Mouse (Mus musculus): ENCODE measurements around the gene Dennd2a. TPM values are rescaled to one million over a fixed set of nuclear protein-coding genes. Genes with fewer than 3 reads are reported as not detected.
A peak's percentile ranks its signal among the peaks of the same experiment; 100 is the strongest.

Gene Dennd2a
- total RNA-seq (2017), result 0.12 and 1.4 TPM in 2 replicates

DNA sequence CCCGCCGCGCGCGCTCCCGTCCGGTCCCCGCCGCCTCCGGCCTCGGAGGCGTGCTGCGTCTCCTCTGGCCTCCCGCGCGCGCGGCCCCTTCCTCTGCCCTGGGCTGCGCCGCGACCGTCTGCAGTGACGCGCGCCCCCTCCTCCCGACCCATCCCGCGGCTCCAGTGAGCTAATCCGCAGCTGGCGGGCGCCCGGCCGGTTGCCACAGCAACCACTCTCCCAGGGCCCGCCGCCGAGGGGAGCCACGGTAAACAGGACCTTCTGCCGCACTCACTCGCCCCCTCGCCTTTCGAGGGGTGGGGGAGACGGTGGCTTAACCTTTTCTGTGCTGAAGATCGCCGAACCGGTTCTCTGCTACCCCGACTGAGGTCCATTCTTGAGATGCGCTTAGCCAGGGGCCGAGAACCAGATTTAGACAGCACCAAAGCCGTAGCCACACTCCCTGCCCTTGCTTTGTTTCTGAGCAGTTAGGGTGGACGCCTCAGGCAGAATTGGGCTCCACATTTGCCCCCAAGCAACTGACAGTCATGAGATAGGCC, at the start of gene Dennd2a:
TSS of gene Dennd2a (minus strand) at position 145 of the 539 bp plus-strand sequence.
- no peak for ATAC-seq (ENCODE audit: extremely low read depth, insufficient number of reproducible peaks, low FRiP score, poor library complexity, severe bottlenecking)

DNA sequence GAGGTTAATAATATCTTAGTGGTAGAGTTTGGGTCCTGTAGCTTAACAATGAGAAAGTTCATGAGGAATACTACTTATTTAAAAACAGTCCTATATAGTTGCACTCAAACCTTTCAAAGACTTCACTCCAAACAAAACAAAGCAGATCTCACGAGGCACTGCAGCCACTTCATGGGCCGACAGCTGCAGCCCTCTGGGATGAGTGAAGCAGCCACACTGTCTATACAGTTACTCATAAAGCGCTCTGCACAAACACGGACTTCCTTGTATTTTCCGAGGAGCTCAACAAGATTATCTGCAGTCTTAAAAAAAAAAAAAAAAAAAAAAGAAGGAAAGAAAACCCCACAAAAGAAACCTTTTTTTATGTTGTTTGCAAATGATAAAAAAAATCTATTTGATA, 49.7 kb upstream of the Dennd2a start:
- ATAC-seq (ENCODE audit: extremely low read depth, insufficient number of reproducible peaks, low FRiP score, poor library complexity, severe bottlenecking), result no peak

DNA sequence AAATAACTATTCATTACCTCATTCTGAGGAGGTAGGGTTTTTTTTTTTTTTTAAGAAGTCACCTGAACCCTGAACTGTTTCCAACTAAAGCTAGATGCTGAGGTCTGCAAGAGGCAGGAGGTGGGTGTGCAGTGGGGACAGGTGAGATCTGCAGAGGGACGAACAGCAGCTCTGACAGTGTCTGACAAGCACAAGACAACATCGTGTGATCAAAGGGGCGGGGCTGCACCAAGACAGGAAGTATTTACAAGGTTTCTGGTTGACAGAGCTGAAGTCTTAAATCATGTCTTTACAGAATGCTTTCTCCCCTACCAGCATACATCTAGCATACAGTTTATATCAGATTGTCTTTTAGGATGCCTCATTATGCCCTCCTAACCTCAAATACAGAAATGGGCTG, 49.2 kb upstream of the Dennd2a start:
- peak; percentile 48; the same call in 1 of the 2 replicates for ATAC-seq (ENCODE audit: extremely low read depth, insufficient number of reproducible peaks, low FRiP score, poor library complexity, severe bottlenecking)

DNA sequence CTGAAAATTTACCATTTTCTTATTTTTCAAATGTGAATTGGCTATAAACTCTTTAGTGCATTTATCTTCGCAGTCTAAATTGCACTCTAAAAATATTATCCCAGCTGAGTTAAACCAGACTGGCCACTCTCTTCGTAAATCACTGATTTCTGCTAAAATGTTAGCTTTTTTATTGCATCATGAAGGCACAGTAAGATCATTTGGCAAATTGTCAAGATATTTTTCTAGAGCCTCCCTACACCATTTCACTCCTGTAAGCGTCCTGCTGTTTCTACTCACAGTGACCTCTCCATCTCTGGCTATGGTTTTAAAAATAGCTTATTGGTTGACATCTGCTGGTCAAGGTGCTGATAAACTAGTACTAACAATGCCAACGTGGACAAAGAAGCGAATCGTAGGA, 48.4 kb upstream of the Dennd2a start:
- no peak for ATAC-seq (ENCODE audit: extremely low read depth, insufficient number of reproducible peaks, low FRiP score, poor library complexity, severe bottlenecking)

DNA sequence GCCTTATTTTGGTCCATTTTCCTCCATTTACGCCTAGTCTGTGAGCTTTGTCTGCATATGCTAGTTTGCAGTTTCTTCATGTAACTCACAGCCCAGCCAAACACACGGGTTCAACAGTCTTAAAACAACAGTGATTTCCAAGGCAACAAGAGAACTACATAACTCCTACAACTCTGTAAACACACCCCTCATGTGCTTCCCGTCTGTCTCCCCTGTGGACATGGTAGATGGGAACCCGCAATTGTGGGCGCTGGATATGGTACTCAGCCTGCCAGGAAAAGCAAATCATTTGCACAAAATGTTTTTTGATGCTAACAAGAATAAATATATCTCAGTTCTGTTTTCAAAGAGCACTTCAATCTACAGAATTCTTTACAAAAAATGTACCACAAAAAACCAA, 46.9 kb upstream of the Dennd2a start:
- ATAC-seq (ENCODE audit: extremely low read depth, insufficient number of reproducible peaks, low FRiP score, poor library complexity, severe bottlenecking), result no peak

DNA sequence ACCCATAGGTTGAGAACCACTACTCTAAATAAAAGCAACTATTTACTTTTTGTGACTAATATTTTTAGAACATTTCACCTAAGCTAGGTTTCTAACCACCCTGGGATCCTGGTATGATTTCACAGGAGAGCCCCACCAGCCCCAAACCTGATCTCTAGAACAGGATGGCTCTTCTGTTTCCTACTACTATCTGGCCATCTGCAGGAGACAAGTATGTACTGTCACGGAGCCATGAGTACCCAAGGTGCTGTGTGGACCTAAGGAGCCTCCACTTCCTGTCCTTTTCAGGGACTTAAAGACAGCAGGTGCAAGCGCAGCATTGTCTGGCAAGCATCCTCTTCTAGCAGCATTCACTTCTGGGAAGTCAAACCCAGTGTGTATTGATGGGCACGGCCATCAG, 44.2 kb upstream of the Dennd2a start:
- ATAC-seq (ENCODE audit: extremely low read depth, insufficient number of reproducible peaks, low FRiP score, poor library complexity, severe bottlenecking), result no peak

DNA sequence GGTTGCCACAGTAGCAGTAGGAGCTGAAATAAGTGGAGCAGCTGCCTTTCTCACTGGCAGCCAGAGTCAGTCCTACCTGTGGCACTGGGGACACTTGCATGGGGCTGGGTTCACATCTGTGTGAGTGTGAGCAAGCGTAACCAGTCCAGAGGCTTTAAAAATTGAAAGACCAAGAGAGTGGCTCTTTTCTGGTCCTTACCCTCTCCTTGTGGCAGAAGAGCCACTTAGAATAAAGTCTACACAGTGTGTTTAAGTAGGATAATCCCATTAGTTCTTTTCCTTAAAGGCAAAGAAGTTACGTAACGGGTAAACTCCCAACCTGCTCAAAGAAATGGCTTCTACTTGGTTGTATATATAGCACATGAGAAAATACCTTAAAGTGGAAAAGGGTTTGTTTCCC, 43.2 kb upstream of the Dennd2a start:
- no peak for ATAC-seq (ENCODE audit: extremely low read depth, insufficient number of reproducible peaks, low FRiP score, poor library complexity, severe bottlenecking)

DNA sequence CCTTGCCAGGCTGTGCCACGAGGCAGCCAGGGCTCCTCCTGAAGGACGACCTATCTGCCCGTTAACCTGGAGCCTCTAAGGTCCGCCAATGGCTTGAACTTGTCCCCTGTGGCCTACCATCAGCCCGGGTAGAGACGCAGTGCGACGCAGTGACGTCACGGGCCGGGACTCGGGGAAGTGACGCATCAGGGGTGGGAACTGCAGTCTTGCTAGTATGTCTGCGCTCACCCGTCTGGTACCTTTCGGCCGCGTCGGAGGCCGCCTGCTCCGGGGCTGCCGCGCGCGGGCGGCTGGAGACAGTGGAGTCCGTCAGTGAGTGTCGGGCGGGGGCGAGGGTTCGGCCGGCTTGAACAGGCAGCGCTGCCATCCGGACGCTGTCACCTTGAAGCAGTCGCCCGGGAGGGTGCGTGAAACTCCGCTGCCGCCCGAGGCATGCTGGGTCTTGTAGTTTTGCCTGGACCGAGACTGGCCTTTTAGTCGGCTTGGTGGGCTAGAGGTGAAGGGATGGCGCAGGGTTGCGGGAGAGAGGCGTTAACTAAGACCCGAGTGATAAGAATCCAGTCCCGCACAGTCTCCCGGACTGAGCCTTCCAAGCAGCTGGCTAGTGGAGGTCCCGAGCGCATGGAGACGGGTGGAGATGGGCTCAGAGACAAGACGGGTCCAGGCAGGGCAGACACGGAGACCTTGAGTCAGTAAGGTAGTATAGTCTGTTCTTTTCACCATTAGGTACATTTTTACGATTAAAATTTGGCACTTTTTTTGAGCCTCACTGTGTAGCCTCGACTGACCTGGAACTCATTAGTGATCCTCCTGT, 34.9 kb upstream of the Dennd2a start, which contains the start of gene Ndufb2:
TSS of gene Ndufb2 (plus strand) at position 174 of the 814 bp plus-strand sequence.
- peak; percentile 96 for ATAC-seq (ENCODE audit: extremely low read depth, insufficient number of reproducible peaks, low FRiP score, poor library complexity, severe bottlenecking)

DNA sequence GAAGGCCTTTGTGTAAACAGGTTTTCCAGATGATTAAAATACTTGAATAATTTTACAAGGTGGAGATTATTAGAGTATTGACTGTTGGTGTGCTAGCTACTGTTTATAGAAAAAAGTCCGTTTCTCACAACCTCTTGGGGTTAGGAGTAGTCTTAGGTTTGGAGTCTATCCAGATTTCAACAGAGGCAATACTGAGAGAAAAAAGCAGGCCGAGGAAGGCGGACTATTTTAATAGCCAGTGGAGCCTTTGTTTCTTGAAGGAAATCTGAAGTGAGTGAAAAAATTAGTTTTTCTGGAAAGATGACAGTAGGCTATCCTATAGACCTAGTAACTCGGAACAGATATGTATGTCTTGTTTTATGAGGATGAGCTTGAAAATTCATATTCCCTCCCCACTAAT, 33.8 kb upstream of the Dennd2a start:
- ATAC-seq (ENCODE audit: extremely low read depth, insufficient number of reproducible peaks, low FRiP score, poor library complexity, severe bottlenecking), result no peak

DNA sequence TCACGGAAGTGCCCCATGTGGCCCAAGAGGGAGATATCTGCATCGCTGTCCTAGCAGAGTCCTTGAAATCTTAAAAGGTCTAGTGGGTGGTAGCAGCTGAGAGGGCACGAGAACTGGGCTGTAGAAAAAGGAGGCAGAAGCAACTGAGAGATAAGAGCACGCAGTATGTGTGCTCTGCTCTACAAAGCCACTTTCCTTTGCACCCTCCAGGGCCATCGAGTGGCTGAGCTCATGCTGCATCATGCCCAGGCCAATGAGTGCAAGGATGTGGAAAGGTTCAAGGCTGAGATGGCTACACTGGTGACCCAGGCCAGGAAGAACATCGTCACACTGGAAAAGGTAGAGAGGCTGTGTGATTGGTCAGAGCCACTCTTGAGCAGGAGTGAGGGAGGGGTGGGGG, 27.9 kb upstream of the Dennd2a start, which contains the start of gene Gm42420:
TSS of gene Gm42420 (plus strand) at position 237 of the 400 bp plus-strand sequence.
- no peak for ATAC-seq (ENCODE audit: extremely low read depth, insufficient number of reproducible peaks, low FRiP score, poor library complexity, severe bottlenecking)

DNA sequence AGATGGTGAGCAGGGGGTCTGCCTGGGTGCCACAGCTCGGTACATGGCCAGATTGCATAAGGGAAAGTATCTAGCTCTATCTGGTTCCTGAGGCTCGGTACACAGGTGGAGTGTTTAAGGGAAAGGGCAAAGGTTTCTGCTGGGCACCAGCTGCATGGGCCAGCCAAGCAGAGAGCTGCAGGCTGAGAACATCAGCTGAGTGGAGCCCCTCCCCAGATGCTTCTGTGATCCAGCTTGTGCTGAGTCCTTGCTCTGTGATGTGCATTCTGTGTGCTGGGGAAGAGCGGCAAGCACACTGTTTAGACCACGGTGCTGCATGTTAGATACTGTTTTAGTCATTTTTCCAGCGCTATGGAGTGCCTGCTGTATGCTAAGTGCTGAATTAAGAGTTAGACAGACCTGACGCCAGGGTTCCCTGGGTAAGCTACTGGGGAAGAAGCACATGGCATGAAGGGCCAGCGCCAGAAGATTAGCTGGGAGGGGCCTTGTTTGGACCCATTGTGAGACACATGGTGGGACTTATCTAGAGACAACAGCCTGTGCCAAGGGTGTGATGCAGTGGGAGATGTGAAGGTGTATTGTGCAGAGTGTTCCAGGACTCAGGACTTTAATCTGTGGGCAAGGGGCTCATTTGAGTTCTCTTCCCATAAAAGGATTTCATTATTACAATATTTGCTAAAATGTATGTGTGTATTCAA, 23.6 kb upstream of the Dennd2a start:
- ATAC-seq (ENCODE audit: extremely low read depth, insufficient number of reproducible peaks, low FRiP score, poor library complexity, severe bottlenecking), result no peak

DNA sequence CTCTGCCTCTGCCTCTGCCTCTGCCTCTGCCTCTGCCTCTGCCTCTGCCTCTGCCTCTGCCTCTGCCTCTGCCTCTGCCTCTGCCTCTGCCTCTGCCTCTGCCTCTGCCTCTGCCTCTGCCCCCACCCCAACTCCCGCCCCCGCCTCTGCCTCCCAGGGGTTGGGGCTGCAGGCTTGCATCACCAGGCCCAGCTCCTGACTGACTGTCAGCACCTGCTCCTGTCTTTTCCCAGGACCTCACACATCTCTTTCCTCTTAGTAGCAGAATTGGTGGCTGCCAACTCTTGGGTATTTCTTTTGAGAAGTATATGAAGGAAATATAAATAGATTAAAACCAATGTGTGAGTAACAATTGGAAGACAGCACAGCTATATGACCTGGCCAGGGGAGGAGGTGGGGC, 22.9 kb upstream of the Dennd2a start:
- no peak for ATAC-seq (ENCODE audit: extremely low read depth, insufficient number of reproducible peaks, low FRiP score, poor library complexity, severe bottlenecking)

DNA sequence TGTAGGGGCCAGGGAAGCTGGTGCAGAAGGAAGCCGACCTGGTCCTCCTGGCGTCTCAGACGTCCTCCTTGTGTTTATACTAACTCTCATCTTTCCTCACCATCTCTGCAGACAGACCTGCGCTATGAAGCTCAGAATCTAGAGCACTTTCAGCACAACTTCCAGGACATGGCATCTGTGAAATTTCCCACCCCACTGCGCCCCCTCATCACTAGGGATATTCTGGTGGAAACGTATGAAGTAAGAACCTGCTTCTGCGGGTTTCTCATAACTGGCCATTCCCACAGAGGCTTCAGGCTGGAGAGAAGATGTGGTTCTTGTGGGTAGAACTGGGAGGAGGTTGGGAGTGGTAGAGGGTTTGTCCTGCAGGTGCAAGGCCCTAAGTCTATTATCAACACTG, 21.9 kb upstream of the Dennd2a start:
- no peak for ATAC-seq (ENCODE audit: extremely low read depth, insufficient number of reproducible peaks, low FRiP score, poor library complexity, severe bottlenecking)

DNA sequence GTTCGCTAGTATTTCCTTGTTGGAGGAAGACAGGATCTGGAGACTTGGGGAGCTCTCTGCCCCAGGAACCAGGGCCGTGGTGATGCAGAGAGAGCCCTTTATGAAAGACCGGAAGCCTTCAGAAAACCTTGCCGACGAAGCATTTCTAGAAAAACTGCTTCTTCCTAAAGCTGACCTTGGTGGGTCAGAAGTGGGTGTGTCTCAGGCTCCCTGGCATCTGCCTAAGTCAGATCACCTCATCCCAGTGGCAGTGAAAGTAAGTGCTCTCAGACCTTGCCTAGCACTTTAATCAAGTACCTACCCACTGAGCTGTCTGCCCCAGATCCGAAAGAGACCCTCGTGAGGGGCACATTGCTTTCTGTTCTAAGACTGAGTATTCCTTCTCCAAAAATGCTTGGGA, 17.3 kb upstream of the Dennd2a start:
- no peak for ATAC-seq (ENCODE audit: extremely low read depth, insufficient number of reproducible peaks, low FRiP score, poor library complexity, severe bottlenecking)

DNA sequence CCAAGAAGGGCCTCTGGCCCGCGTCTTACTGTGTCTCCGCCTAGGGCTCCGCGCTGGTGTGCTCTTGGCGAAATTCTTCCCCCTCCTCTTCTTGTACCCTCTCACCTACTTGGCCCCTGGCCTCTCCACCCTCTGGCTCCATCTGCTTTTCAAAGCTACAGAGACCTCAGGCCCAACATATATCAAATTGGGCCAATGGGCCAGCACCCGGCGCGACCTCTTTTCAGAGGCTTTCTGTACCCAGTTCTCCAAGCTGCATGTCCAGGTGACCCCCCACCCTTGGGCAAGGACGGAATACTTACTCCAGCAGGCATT, 16.8 kb upstream of the Dennd2a start:
- ATAC-seq (ENCODE audit: extremely low read depth, insufficient number of reproducible peaks, low FRiP score, poor library complexity, severe bottlenecking), result no peak

DNA sequence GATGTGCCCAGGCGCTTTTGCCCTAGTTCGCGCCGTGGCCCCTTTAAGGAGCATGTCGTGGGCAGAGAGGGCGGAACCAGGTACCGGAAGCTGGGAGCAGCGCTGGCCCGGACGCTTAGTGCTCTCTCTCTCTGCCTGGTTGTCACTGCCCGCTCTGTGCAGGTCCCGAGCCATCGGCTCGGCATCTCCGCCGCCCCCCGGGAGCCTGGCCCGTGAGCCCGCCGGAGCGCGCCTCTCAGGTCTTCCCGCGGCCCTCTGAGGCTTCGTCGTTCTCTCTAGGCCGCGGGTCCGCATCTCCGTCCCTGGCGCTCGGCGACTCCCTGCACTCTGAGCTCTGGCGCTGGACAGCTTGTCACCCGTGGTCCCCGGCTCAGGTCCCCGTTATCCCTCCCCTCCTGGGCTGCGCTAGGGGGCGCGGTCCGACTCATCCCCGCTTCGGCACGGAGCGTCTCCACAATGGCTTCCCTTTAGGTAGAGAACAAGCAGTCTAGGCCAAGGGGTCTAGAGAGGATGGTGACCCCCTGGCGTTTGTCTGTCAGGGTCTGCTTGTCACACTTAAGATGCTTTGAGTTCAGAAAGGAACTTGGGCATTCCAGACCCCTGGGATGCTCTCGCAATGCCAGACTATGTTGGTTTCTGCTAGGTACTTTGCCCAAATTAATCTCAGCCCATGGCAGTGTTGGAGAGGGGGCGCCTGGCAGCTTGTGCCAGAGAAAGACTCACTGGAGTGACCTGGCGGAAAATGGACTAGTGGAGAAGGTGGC, 16.3 kb upstream of the Dennd2a start, which contains the start of gene Adck2:
TSS of gene Adck2 (plus strand) at position 83 of the 764 bp plus-strand sequence.
- ATAC-seq (ENCODE audit: extremely low read depth, insufficient number of reproducible peaks, low FRiP score, poor library complexity, severe bottlenecking), result peak; percentile 93

DNA sequence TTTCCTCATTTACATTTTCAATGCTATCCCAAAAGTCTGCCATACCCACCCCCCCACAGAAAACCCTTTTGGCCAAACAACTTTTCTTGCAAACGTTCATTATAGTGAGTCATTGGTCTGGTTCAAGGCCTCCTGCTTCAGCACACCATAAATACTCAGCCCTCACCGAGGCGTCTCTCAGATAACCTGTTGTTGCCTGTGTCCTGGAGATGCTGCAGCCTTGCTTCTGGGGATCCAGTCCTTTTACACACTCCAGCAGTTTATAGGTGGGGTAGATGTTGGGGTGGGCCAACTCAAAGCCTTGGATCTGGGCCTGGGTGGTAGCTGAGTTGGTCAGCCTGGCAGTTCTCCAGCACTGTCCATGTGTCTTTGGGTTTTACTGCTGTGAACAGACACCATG, 12.8 kb upstream of the Dennd2a start:
- ATAC-seq (ENCODE audit: extremely low read depth, insufficient number of reproducible peaks, low FRiP score, poor library complexity, severe bottlenecking), result no peak

DNA sequence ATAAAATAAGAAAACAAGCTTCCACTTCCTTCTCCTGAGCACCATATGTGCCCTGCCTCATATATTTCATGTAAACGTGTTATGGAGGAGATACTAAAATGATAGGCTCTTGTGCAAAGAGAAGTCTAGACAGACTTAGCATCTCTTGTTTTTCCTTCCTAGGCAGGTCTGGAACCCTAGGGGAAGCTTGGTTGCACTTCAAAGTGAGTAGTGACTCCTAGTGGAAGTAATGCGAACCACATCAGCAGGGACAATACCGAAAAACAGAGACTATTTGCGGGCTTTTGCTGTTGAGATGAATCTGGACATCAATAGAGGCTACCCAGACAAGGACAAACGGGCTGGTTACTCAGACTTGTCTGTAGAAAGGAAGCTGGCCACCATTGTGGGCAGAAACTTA, 9.9 kb upstream of the Dennd2a start:
- ATAC-seq (ENCODE audit: extremely low read depth, insufficient number of reproducible peaks, low FRiP score, poor library complexity, severe bottlenecking), result peak; percentile 55

Data from neutrophil, adult 5-6 weeks (primary cell).